Mouse (Mus musculus): ENCODE data around the gene Eif5.

- TF ChIP-seq CTCF (IDR thresholded peaks at IDR 0.05; ENCODE audit: control insufficient read depth, insufficient read depth, insufficient read length), result no peak
- no peak for TF ChIP-seq CEBPB (IDR thresholded peaks at IDR 0.05; ENCODE audit: low read depth)
- no peak for TF ChIP-seq MAX (IDR thresholded peaks at IDR 0.05)
- no peak for TF ChIP-seq MYOG (IDR thresholded peaks at IDR 0.05; ENCODE audit: control insufficient read depth, extremely low read depth, insufficient read length)
- no peak for TF ChIP-seq USF1 (IDR thresholded peaks at IDR 0.05; ENCODE audit: low read depth)
Measured at GRCm38 (mm10) chr12:111503571-111503970, 34.2 kb upstream of the Eif5 start.
